Mouse (Mus musculus) ovary, postnatal 36 days (tissue): ENCODE measurements around the gene Ahsa2.
"Not testable (repeated sequence)": the region's sequence is repeated elsewhere in the genome, so short reads cannot be mapped to it uniquely, and the experiment has no call there.

Experiments
- DNase-seq: peaks from one replicate; pipeline ENCODE4 v3.0.0; 2022; ENCODE audit warnings: low spot score, mixed read lengths

The Ahsa2 gene

DNA sequence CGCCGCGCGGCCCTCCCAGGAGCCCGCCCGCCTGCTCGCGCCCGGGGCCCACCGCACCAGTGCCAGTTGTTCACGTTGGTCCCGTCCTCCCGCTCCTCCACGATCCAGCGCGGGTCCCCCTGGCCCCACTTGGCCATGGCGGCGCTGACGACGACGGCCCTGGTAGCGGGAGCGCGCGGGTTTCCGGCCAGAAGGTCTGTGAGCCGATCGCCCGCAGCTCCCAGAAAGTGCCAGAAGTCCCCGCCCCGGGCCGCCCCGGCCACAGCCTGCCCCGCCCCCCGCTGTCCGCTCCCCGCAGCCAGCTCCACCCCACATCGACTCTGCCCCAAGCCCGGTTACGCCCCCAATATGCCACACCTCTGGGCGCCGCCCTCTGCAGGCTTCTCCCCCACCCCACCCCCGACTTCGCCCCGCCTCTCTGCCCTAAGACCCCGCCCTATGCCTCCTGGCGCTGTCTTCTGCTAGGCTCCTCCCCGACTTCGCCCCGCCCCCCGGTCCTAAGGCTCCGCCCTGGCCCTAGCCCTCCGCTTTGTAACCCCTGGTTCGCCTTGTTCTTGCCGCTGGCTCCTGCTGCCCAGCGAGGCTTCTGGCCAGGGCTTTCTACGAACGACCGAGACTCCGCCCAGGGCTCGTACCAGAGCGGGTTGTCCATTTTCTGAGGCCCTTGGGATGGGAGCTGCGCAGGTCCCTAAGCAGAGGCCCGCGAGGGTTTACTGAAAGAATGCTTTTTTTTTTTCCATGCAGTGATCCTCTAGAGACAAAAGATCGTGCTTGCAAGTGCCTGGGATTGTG, at the start of gene Ahsa2:
Gene Ahsa2 (minus strand): TSS at position 313 of the 792 bp plus-strand sequence.
- peak; percentile 98 for DNase-seq

DNA sequence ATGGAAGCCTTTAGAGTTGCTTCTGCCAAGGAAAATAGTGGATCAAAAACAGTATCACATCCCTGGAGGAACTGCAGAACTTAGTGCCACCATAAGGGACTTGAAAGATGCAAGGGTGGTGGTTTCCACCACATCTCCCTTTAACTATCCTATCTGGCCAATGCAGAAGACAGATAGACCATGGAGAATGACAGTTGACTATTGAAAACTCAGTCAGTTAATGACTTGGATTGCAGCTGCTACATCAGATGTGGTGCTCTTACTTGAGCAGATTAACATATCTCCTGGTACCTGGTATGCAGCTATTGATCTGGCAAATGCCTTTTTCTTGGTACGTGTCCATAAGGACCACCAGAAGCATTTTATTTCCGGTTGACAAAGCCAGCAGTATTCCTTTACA, 39.6 kb upstream of the Ahsa2 start:
- no peak for DNase-seq

DNA sequence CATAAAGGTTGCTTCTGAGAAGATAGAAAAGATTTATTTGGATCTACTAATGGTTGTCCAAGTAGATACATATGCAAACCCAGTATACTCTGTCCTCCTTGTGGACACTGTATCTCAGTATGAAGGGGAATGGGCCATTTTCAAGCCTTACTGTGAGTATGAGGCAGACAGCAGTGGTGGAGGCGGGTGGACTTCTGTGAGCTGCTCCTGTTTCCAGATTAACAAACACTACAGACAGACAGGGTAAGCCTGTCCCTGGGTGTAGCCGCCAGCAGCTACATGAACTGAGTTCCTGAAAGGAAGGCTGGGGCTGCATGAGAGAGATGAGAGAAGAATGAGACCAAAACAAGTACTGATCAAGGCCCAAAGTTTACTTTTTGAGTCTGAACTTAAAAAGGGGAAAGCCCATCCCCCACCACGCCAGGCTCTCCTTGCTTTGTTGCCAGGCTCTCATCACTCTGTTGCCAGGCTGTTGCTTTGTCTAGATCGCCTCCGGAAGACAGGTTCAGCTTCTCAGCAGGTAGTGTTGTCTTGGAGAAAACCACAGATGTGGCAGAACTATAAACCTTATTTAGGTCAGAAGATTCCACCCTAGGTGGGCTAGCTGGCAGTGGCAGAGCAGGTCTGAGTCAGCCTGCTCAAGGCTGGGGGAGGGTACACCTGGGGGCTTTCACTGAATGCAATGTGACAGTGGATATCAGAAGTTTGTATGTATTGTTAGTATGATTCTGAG, 22.8 kb upstream of the Ahsa2 start, which contains the start of gene 1700093K21Rik:
Gene 1700093K21Rik (minus strand): TSS at position 683 of the 733 bp plus-strand sequence.
- DNase-seq = no peak

DNA sequence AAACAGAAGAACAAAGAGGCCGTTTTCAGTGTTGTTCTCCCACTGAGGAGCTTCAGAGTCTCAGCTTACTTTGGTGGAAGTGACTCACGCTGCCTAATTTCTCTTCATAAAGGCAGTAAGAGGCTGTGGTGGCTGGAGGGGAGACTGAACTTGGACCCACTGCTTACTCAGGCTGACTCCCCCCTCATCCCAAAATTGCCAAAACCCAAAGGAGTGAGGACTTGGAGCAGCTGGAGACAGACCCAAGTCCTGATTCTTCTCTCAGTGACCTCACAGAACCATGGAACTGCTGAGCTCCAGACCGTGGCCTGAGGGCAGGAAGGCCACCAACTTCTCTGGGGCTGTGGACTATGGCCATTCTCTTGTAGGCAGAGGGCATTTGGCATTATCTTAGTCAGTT, 21.2 kb upstream of the Ahsa2 start:
- no peak for DNase-seq

DNA sequence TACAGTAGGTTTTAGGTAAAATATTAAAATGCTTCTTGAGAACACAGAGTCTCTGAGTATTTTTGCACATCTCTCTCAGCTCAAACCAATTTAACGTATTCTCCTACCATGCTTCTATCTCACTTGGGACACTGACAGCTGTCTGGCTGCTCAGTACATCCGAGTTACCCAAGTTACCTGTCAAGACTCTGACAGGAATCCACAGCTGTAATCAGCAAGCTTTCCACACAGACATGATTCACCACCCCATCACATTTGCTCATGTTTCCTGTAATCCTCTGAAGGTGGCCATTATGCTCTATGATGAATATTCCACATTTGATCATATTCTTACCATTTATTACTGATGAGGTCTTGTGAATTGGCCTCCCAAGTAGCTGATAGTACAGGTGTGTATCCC, 17.5 kb upstream of the Ahsa2 start:
- no peak for DNase-seq

DNA sequence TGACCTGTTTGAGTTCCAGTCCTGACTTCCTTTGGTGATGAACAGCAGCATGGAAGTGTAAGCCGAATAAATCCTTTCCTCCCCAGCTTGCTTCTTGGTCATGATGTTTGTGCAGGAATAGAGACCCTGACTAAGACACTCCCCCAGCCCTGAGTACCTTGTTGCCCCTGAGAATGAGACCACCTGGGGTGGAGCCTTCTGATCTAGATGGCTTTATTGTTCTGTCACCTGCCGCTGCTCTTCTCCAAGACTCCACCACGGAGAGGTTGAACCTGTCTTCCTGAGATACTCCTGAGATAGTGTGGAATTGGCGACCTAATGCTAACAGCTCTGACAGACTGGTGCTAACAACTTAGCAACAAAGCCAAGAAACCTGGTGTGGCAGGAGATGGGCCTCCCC, 17.0 kb upstream of the Ahsa2 start:
- DNase-seq = not testable (repeated sequence)

DNA sequence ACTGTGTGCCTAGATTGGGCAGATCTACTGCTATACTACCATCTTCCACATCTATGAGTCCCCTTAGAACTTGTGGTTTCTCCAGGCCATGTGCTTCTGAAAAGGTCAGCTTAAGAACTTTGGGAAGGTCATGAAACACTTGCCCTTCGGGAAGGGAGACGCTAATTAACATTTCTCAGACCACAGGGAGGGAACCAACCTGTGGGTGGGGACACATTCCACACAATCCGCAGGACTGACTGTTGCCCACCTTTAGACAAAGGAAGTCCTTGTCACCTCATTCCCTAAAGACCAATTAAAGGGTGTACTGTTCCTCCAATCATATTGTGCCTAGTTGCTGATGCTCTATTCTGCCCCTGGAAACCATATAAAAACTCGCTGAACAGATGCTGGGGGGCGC, 7.0 kb upstream of the Ahsa2 start:
- not testable (repeated sequence) for DNase-seq

DNA sequence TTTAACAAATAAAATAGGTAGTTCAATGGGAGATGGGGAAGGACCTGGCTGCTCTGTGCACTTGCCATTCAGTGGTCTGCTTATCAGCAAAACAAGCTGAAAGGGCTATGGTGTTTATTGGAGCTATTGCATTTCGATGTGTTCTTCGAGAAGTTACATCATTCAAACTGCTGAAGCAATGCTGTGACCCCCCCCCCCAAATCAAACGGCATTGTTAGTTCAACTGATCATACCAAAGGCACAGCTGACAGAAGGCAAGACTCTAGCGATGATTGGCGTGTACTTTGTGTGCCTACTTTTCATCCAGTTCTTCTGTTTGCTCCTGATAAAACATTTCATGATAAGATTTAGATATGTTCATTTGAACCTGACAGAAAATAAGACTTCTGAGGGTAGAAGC, 779 bp upstream of the Ahsa2 start:
- DNase-seq = no peak

DNA sequence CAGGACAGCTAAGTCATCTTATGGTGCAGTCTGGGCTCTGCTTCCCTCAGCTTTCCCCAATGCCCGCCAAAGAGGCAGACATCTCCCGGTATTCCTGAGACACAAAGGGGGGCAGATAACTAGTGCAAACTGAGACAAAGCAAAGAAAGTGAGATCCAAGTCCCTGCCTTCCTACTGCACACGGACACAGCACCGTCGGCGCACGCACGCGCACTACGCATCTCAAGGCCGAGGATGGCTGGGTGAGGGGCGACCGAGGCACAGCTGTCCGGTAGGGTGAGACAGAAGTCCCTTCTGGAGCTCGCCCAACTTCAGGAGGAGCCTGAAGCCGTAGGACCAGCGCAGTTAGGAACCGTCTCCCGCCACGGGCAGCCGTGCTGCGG, 504 bp downstream of the Ahsa2 start:
- DNase-seq = peak; percentile 73

DNA sequence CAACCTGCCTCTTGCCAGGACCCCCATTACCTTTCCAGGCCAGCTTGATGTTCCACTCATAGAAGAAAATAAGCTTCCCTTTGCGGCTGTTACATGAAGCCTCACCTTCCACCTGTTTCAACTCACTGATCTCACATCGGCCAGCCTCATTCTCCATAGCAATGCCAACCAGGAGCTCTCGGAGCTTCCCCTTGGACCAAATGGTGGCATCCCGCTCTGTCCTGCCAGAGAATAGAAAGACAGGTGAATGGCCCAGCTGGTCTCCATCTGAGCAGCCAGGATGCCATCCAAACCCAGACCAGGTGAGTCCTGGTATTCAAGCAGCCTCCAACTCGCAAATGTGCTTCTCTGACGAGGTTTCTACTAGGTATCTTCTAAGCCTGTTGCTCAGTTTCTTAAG, 1.2 kb downstream of the Ahsa2 start:
- no peak for DNase-seq

DNA sequence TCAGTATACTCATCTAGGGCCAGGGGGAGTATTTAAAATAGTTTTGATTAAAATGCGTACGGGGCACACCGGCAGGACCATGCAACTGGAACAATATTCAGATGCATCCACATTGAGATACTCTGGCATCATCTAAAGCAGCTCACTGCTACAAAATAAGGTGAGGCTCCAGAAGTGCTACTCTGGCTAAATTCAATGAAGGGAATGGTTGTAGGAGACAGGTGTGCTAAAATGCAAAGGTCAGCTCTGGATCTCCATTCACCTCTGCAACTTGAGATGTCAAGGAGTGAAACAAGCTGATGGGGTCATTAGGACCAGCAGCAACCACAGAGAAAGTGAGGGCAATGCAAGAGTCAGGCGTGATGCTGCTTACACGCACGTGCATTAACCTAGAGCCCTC, 2.6 kb downstream of the Ahsa2 start:
- no peak for DNase-seq

DNA sequence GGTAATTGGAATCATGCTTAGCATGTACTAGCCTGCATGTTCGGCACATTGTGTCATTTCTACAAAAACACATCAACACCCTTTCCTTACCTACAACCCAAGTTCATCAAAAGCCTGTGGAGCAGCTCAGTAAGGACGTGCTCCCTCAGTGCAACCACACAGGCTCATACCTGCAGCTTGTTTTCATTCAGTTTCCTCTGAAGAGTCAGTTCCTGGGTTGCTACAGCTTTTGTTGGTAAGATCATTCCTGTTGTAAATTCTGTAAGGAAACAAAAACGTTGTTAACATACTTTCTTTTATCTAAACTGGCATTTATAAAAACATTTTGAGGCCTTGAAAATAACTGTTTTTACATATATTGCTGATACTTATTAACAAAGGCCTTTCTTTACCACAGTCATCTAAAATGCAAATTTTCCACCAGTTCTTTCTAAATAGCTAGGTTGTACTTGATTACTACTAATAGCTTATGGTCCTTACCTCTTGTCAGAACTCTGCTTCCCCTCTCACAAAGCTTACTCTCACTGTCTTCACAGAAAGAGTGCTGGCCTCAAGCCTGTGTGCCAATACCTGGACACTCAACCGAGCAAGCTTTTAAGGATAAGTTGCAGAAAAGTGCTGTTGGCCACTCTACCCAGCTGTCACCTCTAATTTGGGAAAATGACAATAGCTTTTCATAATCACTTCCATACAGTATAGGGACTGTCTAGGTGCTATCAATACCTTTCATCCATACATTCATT, 5.6 kb downstream of the Ahsa2 start:
- no peak for DNase-seq

DNA sequence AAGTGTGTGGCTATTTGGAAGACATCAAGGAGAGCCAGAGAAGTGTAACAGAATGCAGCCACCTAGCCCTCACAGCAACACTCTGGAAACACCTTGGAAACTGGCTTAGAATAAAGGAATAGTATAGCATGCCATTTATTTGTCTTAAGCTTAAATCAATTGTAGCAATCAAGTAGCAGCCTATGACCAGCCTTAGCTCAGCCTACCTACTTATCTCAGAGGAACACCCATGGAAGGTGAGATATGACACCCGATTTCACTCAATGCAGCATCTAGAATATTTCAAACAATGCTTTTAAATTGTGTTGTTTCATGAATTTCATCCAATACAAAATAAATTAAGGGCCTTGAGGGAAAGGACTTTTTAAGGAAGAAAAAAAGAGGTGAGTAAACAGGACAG, 7.9 kb downstream of the Ahsa2 start:
- no peak for DNase-seq

DNA sequence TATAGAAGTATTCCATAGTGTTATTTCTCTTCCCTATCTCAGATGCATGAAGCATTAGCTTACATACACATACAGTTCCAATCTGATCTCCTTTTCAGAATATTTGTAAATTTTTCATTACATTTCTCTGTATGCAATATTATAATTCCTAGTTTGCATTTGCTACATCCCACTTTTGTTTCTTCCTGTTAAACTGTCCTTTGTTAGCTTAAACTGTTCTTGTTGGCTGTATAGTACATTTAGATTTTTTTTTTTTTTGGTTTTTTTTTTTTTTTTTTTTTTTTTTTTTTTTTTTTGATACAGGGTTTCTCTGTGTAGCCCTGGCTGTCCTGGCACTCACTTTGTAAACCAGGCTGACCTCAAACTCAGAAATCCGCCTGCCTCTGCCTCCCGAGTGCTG, 32.0 kb downstream of the Ahsa2 start:
- not testable (repeated sequence) for DNase-seq
